Mouse (Mus musculus) urinary bladder, postnatal 4 days (tissue): Measurements from ENCODE around the gene Rad9b.

Experiments used
- DNase-seq, 2 experiments: peaks; one replicate each; pipeline ENCODE4 v3.0.0; 2021 to 2022; ENCODE audit warnings: low spot score in 2 of 2

Rad9b gene

DNA sequence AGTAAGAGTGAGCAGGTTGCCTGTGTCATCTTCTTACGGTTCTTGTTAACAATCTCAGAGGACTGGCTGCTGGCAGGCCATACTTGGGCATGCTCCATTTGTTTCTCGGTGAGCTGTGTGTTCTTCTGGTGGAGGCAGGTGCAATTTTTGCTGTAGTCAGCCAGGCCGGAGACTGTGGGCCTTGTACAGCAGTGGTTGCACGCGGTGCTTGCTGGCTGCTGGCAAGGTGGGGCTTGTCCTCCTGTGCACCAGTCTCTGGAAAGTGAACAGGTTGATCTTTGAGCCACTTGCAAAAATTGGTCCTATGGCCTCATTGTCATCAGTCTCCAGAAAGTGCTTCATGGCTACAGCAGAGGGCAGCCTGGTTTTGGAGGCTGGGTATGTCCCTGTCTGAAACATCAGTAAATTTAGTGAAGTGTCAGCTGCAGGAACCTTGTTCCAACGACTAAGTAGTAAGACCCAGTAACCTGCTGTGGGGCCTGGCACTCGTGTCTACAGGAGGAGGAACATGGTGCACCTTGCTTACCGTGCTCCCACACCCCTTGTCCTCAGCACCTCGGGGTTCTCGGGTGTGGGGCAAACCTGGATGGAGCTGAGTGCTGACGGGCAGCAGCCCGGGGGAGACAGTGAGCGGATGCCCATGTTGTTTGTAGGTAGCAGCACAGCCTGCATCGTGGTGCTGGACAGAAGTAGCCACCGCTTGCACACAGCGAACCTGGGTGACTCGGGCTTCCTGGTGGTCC lies 40.9 kb downstream of the Rad9b start:
- no peak for DNase-seq

DNA sequence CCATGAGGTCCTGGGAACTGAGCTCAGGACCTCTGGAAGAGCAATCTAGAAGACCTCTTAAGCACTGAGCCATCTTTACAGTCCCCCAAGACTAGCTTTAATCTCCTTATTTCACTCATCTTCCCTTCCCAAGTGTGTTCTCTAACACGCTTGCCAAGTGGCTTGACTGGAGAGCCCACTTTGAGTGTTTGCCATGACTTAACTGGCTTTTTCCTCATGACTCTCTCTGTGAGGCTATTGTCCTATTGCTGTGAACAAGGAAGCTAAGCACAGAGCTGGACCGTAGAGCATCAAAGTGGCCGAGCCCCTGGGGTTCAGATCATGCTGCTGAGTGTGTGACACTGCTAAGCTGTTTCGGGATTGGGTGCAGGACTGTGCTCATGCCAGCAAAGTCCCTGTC lies 41.7 kb downstream of the Rad9b start:
- no peak for DNase-seq

DNA sequence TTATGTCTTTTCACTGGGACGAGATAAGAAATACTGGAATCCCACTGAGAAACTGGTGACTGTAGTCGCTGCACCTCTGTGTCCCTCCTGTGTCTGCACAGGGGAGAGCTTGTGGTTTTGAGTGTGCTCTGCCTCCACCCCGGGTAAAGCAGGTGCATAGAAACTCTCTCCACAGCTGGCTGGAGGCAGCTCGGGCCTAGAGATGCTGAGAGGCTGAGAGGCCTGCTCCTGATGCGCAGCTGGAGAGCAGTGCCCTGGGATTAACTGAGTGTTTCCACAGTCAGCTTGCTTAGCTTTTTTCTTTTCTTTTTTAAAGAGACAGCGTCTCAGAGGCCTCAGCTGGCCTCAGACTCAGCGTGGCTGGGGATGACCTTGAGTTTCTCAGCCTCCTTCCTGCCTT lies 42.3 kb downstream of the Rad9b start:
- DNase-seq: no peak

DNA sequence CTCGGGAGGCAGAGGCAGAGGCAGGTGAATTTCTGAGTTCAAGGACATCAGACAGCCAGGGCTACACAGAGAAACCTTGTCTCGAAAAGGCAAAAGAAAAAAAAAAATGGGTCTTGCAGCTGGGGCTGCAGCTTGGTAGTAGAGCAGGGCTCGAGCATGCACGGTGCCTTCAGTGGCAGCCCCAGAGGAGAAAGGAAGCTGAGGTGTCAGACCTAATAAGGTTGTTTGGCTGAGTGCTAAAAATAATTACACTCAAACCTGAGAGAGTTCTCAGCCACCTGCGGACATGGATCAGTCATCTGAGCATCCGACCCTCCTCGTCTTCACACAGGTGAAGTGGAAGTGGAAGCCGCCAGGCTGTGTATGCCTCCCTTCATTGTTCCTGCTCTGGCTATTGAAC lies 43.3 kb downstream of the Rad9b start:
- no peak for DNase-seq

GRCm38 (mm10) chr5:122306536-122306935 lies 47.5 kb downstream of the Rad9b start:
- DNase-seq: no peak

GRCm38 (mm10) chr5:122305472-122305871 lies 48.6 kb downstream of the Rad9b start:
- no peak for DNase-seq

DNA sequence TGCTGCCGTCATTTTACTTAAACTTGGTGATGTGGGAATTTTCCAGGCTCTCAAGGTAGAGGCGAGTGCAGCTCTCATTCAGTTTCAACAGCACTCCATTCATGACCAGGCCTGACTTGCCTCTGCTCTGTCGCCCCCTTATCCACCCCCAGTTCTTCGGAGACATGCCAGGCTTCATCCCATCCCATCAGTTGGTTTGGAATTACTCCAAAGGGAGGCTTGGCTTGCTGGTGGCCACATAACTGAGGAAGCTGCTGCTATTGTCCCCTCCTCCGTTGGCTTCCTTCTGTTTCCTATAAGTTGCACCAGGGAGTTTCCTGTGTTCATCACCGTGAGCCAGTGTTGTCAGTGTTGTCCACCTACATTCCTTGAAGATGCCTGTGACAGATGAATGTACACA lies 49.5 kb downstream of the Rad9b start:
- no peak for DNase-seq

GRCm38 (mm10) chr5:122303937-122304336 lies 50.1 kb downstream of the Rad9b start:
- no peak for DNase-seq

- DNase-seq: no peak
Observed at GRCm38 (mm10) chr5:122302810-122303745, 51.0 kb downstream of the Rad9b start.

GRCm38 (mm10) chr5:122300071-122300518 lies 53.9 kb downstream of the Rad9b start:
- no peak for DNase-seq

DNA sequence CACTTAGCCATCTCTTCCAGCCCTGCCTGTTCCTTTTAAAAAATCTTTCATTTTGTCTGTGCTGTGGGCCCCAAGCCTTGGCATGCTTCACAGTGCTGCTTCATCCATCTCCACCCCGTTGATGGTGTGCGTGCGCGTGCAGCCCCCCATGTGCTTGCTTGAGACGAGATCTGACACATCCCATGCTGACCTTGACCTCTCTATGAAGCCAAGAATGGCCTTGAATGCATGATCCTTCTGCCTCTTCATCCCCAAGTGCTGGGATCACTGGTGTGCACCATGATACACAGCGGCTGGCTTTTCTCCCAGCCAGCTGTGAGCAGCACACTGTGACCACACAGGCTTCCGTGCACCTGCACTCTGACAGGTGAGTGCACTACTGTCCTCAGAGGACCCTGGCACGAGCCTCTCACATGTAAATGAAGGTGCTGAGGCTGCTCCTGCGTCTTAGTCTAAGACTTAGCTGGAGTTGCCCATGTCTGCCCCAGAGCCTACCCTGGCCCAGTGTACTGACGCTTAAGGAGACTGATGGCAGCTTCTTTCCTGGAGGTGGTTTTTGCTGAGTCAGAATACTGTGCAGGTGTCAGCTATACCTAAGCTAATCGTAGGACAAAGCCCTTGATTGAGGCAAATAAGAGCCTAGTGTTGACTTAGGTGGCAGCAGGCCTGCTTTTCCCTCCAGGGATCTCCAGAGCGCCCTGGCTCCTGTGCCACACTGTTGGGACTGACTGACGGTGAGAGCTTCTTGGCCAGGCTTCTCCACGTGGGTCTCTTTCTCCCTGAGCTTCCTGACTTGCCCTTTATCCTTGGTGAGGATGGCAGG lies 58.7 kb downstream of the Rad9b start:
- DNase-seq: no peak

DNA sequence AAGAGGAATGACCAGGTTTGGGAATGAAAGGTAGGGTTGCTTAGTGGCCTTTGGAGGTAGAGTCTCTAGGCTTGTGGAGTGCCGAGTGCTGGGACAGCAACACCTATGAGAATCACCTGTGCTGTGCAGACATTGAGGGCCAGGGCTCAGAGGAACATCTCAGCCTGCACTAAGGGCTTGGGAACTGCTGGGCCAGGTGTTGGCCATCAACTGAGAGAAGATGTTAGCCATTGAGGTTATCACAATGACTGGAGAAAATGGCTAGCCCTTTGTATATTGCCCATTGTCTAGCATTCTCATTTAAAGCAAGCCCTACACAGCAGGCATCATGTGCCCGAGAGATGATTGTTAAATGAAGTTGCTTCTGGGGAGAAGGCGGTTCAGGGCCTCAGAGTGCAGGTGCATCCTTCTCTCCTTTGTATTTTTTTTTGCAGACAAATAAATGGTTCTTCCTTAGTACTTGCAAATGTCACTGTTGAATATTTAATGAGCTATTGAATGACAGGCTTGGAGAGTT lies 59.8 kb downstream of the Rad9b start:
- no peak for DNase-seq

GRCm38 (mm10) chr5:122293131-122293530 lies 60.9 kb downstream of the Rad9b start:
- no peak for DNase-seq

GRCm38 (mm10) chr5:122291553-122292339 lies 62.3 kb downstream of the Rad9b start:
- DNase-seq: no peak

- DNase-seq: no peak
Observed at GRCm38 (mm10) chr5:122291149-122291548, 62.9 kb downstream of the Rad9b start.

DNA sequence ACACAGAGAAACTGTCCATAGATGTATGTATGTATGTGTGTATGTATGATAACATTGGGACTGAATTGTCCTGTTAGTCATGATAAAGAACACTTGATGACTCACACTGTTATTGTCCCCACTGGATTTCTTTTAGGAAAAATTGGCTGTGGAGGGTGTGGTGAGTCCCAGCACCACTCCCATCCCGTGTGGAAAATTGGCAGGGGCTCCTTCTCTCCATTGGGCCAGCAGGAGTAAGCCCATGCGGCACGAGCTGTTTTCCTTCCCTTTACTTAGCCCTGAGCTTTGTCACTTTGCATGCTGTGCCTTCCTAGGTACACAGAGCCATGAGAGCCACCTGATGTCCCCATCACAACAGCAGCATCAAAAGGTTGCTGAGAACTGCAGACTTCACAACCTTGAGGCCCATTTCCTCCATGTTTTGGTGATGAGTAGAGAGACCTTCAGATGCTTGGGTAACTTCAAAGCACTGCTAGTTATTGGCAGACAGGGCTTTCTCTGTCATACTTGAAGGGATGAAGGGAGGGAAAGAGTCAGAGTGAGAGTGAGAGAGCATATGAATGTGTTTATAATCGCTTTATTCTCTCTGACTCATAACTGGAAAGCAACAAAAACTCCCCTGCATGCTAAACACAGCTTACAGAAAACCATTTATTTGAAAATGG lies 65.8 kb downstream of the Rad9b start:
- DNase-seq: no peak

DNA sequence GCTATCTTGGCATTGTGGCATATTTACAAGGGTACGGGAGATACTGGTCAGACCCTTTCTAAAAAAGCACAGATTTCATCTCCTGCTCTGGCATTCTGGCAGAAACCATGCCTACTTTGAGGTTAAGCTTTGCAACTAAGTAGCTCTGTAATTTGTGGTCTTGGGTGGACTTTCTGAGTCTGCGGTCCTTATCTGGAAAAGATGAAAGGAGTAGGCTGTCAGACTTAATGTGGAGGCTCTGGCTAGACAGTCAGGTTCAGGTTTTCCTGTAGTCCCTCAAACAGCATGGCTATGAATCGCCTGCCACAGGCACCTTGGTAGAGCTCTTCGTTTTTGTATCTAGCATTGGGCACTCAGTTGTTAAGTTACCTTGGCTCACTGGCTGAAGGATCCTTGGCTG lies 67.0 kb downstream of the Rad9b start:
- no peak for DNase-seq

DNA sequence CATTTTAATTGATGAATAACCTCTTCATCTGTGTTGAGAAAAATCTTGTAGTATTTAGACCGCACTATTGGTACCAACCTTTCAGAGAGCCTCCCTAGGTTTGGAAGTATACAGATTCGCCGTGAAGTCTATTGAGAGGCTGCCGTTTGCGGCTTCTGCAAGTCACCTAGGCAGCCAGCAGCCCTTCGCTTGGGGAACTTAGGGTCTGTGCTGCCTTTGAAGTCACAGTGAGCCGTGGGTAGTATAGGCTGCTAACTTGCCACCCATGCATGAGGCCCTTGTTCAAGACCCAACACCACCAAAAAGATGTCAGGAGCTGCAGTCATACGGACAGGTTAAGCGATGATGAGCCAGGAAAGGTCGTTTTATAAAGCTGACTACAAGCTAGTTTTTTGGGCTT lies 67.8 kb downstream of the Rad9b start:
- DNase-seq: no peak

DNA sequence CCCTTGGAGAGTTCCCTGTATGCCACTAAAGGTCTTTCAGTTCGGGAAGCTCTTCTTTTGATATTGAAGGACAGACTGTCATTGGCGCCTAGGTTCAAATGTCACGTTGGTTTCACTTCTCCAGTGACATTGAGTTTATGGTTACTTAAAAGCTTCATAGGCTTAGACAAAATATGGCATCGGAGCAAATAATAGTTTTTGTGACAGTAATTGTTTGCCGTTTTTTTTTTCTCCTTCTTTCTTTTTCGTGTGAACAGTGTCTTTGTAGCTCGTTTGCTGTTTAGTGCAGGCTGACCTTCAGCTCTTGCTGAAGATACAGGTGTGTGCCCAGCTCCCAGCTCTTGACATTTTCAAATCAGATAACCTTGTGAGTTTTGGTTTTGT lies 68.3 kb downstream of the Rad9b start:
- no peak for DNase-seq

DNA sequence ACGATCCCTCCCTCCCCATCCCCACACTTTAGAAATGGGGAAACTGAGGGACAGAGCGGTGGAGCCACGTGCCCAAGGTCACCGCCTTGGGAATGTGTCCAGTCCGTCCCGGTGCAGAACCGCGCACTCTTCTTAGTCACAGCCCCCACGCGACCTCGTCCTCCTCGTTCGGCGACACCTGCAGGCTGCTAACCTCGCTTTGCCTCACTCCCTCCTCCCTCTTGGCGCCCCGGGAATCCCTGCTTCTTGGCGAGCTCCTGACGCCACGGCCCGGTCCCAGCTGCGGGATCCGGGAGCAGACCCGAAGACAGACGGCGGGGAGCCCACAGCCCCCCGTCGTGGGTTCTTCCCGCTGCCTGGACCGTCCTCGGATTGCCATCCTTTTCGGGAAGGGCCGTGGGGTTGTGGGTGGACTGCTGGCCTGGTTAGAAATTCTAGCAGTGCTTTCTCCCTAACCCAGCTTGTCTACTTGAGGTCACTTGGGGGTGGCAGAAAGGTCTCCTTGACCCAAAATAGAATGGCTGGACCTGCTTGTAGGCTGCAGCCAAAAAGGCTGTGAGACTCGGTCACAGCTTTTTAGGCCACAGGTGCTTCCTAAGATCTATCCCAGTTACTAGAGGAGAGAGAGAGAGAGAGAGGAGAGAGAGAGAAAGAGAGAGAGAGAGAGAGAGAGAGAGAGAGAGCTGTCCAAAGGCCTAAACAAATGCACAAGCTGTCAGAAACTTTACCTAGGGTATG lies 68.8 kb downstream of the Rad9b start:
- DNase-seq: peak in 1 of 2 experiments; percentile 35
